Mouse (Mus musculus) telencephalon, adult 2 months (tissue): ENCODE measurements at regions not wholly inside any gene's neighbourhood (a gene's known extent, or its start where the extent isn't known, plus 50 kb on each side); places are given as distances from the start of the nearest gene placed in this dataset.

ENCODE experiments used
- DNase-seq: peaks from one replicate; pipeline ENCODE4 v3.0.0-alpha.2; 2011; ENCODE audit warnings: low read depth, low spot score

GRCm38 (mm10) chr12:69453544-69453943 is 81.3 kb upstream of the Gm9887 start:
- DNase-seq = no peak

GRCm38 (mm10) chr12:69452986-69453385 is 80.7 kb upstream of the Gm9887 start:
- no peak for DNase-seq

- no peak for DNase-seq
These were observed 78.9 kb upstream of the Gm9887 start for GRCm38 (mm10) chr12:69451110-69451509.

GRCm38 (mm10) chr12:69447962-69448767 is 75.9 kb upstream of the Gm9887 start:
- DNase-seq = no peak

GRCm38 (mm10) chr12:69447322-69447827 is 75.1 kb upstream of the Gm9887 start:
- DNase-seq = no peak

- no peak for DNase-seq
These were observed 74.4 kb upstream of the Gm9887 start for GRCm38 (mm10) chr12:69446468-69447321.

GRCm38 (mm10) chr12:69446085-69446467 is 73.8 kb upstream of the Gm9887 start:
- DNase-seq = no peak

- no peak for DNase-seq
These were observed 70.1 kb upstream of the Gm9887 start for GRCm38 (mm10) chr12:69442321-69442720.

GRCm38 (mm10) chr12:69441764-69442163 is 69.5 kb upstream of the Gm9887 start:
- DNase-seq = no peak

GRCm38 (mm10) chr12:69438271-69438670 is 66.0 kb upstream of the Gm9887 start:
- DNase-seq = no peak

GRCm38 (mm10) chr12:69436839-69437501 is 64.7 kb upstream of the Gm9887 start:
- no peak for DNase-seq

GRCm38 (mm10) chr12:69434315-69434714 is 62.1 kb upstream of the Gm9887 start:
- no peak for DNase-seq

- DNase-seq = no peak
These were observed 59.8 kb upstream of the Gm9887 start for GRCm38 (mm10) chr12:69432086-69432485.

- no peak for DNase-seq
These were observed 55.9 kb upstream of the Gm9887 start for GRCm38 (mm10) chr12:69428108-69428507.

- no peak for DNase-seq
These were observed 53.4 kb upstream of the Gm9887 start for GRCm38 (mm10) chr12:69425610-69426009.

GRCm38 (mm10) chr12:69424971-69425370 is 52.7 kb upstream of the Gm9887 start:
- DNase-seq = no peak
